Mouse (Mus musculus) layer of hippocampus, postnatal 10 days (tissue): Measurements from ENCODE around the gene Dqx1. TPM values are rescaled to one million over a fixed set of nuclear protein-coding genes. Genes with fewer than 3 reads are reported as not detected.
A peak's percentile ranks its signal among the peaks of the same experiment; 100 is the strongest.

Experiments
- DNase-seq, 2 experiments: peaks; one replicate each; pipeline ENCODE4 v3.0.0; 2021; ENCODE audit warnings: low spot score in 2 of 2
- microRNA-seq, 2 experiments: library from miRNA; unstranded; fragments of <30 nt; microRNA quantifications; one replicate each; pipeline ENCODE4 v1.2.0; 2021
- total RNA-seq, 2 experiments: library from RNA; stranded (reverse); gene quantifications; 2 replicates each; pipeline ENCODE4 v1.2.3; 2021

Gene Dqx1
- total RNA-seq, 2 experiments from 2014 or later = 0.37 to 0.54 TPM

DNA sequence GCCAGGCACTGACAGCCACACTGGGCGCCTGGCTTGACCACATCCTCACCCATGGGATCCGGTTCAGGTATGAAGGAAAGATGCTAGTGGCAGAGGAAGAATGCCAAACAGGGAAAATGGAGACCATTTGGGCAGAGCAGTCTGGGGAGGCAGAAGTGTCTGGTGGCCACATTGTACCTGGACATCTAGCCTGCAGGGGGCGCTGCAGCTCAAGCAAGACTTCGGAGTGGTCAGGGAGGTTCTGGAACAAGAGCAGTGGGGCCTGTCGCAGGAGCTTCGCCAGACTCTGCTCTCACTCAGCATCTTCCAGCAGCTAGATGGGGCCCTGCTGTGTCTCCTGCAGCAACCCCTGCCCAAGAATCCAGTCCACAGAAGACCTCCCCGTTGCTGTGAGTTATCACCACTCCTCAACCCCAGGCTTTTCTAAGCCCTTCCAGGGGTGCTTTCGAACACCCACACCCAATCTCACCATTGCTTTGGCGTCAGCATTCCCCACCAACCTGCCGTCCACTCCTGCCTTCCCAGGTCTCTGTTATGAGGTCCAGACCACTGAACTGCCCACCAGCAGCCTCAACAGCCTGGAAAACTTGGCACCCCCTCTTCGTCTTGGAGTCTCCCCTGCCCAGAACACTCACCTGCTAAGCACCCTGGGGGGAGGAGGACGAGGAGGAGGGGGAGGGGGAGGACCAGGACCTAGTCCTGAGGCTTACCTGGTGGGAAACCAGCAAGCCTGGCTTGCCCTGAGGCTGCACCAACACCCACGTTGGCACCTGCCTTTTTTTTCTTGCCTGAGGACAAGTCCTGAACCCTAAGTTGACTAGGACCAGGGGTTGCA is 50.1 kb downstream of the Dqx1 start:
- DNase-seq = peak; percentile 77 to 78

DNA sequence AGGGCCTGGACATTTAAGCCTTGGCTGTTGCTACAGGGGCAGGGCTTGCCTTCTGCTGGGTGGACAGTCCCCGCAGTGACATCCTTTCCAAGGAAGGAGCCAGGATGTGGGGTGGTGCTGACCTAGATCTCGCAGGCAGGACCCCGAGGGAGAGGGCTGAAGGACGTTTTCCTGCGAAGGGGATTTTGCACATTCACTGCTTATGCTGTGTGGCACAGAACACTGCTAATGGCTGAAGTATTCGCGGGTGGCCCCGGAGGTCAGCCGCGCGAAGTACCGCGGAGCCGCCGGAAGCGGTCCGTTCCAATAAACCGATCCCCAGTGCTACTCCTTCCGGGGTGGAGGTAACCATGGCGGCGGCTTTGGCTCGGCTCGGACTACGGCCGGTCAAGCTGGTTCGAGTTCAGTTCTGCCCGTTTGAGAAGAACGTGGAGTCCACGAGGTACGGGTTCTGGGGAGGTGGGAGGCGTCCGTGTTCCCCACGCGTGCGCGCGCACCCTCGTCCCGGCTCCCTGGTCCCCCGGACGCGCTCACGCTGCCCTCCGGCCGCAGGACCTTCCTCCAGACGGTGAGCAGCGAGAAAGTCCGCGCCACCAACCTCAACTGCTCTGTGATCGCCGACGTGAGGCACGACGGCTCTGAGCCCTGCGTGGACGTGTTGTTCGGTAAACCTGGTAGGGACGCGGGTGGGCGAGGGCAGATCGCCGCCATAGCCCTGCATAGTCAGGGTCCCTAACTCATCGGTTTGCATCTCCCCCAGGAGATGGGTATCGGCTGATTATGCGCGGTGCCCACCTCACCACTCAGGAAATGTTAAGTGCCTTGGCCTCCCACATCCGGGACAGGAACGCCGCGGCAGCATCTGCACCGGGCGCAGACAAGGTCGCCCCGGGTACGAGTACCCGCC is 51.4 kb downstream of the Dqx1 start, which contains the start of gene Mrpl53:
Gene Mrpl53 (plus strand): TSS at position 279 of the 907 bp plus-strand sequence.
- DNase-seq = peak; percentile 82 to 84

DNA sequence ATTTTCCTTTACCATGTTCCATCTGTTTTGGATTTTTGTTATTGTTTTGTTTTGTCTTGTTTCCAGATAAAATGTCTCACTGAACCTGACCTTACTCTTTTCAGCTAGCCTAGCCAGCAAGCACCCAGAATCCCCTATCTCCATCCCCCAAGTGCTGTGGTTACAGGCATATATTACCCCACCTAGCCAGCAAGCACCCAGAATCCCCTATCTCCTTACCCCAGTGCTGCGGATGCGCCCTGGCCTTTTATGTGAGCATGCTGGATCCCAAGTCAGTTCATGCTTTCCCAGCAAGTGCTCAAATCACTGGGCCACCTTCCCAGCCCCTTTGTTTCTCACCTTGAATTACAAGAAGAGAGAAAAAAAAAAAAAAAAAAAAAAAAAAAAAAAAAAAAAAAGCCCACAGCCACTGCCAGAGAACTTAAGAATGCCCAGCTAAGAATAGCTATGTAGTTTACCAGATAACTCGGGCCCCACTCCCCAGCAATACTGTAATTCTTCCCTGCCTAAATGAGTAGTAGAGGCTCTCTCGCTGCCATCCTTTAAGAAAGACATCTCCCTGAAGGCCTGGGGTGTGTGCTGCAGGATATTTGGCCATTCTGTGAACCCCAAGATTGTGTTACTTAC is 54.0 kb downstream of the Dqx1 start:
- DNase-seq = no peak

DNA sequence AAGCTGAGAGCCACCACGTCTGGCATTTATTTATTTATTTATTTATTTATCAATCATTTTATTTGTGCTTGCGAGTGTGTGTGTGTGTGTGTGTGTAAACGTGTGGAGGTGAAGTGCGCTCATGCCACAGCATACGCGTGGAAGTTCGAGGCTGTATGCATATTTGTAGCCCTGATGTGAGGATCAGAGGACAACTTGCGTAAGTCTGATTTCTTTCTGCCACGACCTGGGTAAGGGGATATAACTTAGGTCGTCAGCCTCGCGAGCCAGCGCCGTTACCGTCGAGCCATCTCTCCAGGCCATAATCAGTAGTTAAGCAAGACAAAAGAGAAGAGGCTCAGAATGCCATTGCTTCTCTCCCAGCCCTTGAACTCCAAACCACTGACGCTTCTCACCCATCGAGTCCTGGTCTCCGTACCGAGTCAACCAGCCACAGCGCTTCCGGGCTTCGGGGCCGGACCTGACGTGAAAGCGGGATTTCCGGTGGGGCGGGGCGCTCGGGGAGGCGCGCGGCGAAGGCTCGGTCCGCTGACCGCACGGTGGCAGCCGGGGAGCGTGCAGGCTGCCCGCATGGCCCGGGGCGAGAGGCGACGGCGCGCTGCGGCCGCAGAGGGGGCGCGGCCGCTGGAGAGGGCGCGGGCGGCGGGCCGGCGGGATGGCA is 57.5 kb downstream of the Dqx1 start, which contains the start of gene Mogs:
Gene Mogs (plus strand): TSS at position 486 of the 661 bp plus-strand sequence.
- peak; percentile 91 to 94 for DNase-seq

DNA sequence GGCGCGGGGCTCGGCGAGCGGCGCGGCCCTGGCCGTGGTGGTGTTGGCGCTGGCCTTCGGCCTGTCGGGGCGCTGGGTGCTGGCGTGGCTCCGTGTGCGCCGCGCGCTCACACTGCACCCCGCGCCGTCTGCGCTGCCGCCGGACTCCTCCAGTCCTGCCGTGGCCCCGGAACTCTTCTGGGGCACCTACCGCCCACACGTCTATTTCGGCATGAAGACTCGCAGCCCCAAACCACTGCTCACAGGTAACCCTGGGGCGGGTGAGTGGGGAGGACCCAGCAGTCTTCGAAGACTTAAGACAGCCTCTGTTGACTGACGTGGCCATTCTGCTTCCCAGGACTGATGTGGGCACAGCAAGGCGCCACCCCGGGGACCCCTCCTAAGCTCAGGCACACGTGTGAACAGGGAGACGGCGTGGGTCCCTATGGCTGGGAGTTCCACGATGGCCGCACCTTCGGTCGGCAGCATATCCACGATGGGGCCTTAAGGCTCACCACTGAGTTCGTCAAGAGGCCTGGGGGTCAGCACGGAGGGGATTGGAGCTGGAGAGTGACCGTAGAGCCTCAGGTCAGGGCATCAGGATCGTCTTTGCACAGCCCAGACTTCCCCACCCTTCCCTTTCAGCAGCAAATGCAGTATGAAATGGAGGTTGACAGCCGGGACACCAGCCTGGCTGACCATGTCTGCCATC is 58.2 kb downstream of the Dqx1 start:
- DNase-seq = no peak

DNA sequence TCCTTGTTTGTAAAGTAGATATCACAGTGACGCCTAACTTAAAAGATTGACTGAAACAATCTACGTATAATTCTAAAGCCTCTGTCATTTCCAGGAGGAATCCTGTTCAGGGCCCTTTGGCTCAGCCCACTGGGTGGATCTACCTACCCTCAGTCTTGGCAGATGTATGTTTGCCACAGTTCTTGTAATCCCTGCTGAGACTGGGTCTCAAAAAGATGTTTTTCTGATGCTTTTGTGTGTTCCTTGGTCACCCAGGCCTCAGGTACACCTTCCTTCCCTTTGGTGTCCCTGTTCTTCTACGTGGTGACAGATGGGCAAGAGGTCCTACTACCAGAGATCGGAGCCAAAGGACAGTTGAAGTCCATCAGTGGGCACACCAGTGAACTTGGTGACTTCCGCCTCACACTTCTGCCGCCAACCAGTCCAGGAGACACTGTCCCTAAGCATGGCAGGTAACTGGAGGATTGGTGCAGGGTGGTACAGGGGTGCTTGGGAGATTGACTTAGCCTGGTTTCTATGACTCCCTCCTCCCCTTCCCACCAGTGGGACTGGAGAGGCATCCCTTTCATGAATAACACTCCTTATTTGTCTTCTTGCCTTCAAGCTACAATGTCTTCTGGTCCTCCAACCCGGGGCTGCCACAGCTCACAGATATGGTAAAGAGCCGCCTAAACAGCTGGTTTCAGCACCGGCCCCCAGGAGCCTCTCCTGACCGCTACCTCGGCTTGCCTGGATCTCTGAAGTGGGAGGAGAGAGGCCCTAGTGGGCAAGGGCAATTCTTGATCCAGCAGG is 58.9 kb downstream of the Dqx1 start:
- no peak for DNase-seq

Small RNA genes within 50 kb of the gene (microRNA-seq; reads per million reads assigned to microRNA genes)
- gene Mir3470a (0 reads per million in 2 experiments), gene Mir7040 (0 to 0.20 reads per million in 2 experiments)

Other genes with a start within 250 kb of the Dqx1 start
- gene Sema4f, start 118.1 kb upstream of the Dqx1 start, total RNA-seq = 10 to 100 TPM; 43.2 to 47.0 TPM
- gene M1ap, start 110.9 kb upstream of the Dqx1 start, total RNA-seq = not detected
- 1 to 10 TPM; 1.6 to 2.4 TPM for gene Dok1, start 24.4 kb upstream of the Dqx1 start, total RNA-seq
- gene Loxl3, start 23.7 kb upstream of the Dqx1 start, total RNA-seq = 1 to 10 TPM; 3.0 to 5.7 TPM
- 100 to 1,000 TPM in 1 of 2 experiments, 10 to 100 TPM in 1; 92.7 to 115 TPM for gene Aup1, start 3.3 kb upstream of the Dqx1 start, total RNA-seq
- 10 to 100 TPM; 68.0 to 70.4 TPM for gene Htra2, start 2.6 kb upstream of the Dqx1 start, total RNA-seq
- not detected for gene Tlx2, start 12.4 kb downstream of the Dqx1 start, total RNA-seq
- 10 to 100 TPM; 18.8 to 22.2 TPM for gene Pcgf1, start 20.0 kb downstream of the Dqx1 start, total RNA-seq
- under 1 TPM; 0.42 to 0.46 TPM for gene Lbx2, start 28.5 kb downstream of the Dqx1 start, total RNA-seq
- gene Ccdc142, start 43.8 kb downstream of the Dqx1 start, total RNA-seq = 10 to 100 TPM in 1 of 2 experiments, 1 to 10 TPM in 1; 5.9 to 12.0 TPM
- 1 to 10 TPM; 7.2 to 8.1 TPM for gene Gm42688, start 43.8 kb downstream of the Dqx1 start, total RNA-seq
- 10 to 100 TPM; 55.6 to 58.1 TPM for gene Mrpl53, start 51.2 kb downstream of the Dqx1 start, total RNA-seq
- 10 to 100 TPM; 27.7 to 30.3 TPM for gene Mogs, start 57.7 kb downstream of the Dqx1 start, total RNA-seq
- gene Wbp1, start 63.7 kb downstream of the Dqx1 start, total RNA-seq = 10 to 100 TPM; 68.6 to 72.7 TPM
- gene Ino80b, start 67.6 kb downstream of the Dqx1 start, total RNA-seq = 10 to 100 TPM; 21.6 to 22.6 TPM
- gene Rtkn, start 77.6 kb downstream of the Dqx1 start, total RNA-seq = 10 to 100 TPM; 36.2 to 36.5 TPM
- gene Wdr54, start 98.6 kb downstream of the Dqx1 start, total RNA-seq = 10 to 100 TPM; 21.5 to 28.1 TPM
- 10 to 100 TPM; 20.6 to 22.1 TPM for gene 1700003E16Rik, start 98.6 kb downstream of the Dqx1 start, total RNA-seq
- 100 to 1,000 TPM; 360 to 362 TPM for gene Dctn1, start 108.1 kb downstream of the Dqx1 start, total RNA-seq
- 1 to 10 TPM in 1 of 2 experiments, under 1 TPM in 1; 0.31 to 2.9 TPM for gene Slc4a5, start 162.0 kb downstream of the Dqx1 start, total RNA-seq